9 mouse cellular contexts compared by ENCODE assay signal in genomic region chr11:62558961-62559646, GRCm38 (mm10). TPM values are rescaled to one million over a fixed set of nuclear protein-coding genes. Genes with fewer than 3 reads are reported as not detected.
A peak's percentile ranks its signal among the peaks of the same experiment; 100 is the strongest.
DNase-seq lines count a peak whose midpoint lies in the region; ATAC-seq and TF ChIP-seq lines count a peak whose summit lies in the region.
"Had no signal": no experiment of that assay in that cellular context is flagged by ENCODE, and none has a peak within 500 bp of the region (broad histone marks: within the 10 kb centered on the region; RNA-seq: fewer than 3 reads in every experiment).

No protein-coding gene starts in this region.

- peak; percentile 34 for DNase-seq in liver, postnatal 0 days
- DNase-seq in liver (no peak), MN1 (ENCODE audit: low spot score) (peak; percentile 39)
- DNase-seq in lung, postnatal 0 days (ENCODE audit: low spot score): peak; percentile 33
- no peak for DNase-seq in hindbrain, postnatal 0 days (ENCODE audit: low spot score)
- DNase-seq in left cerebral cortex, adult 2 months (ENCODE audit: extremely low spot score in 1 of 2, low spot score in 2 of 2): no peak

- no peak for TF ChIP-seq CTCF in liver, postnatal 0 days (IDR thresholded peaks at IDR 0.05; ENCODE audit: low read depth)
- TF ChIP-seq CTCF in lung, postnatal 0 days (IDR thresholded peaks at IDR 0.05): no peak
- no peak for TF ChIP-seq CTCF in hindbrain, postnatal 0 days (IDR thresholded peaks at IDR 0.05; ENCODE audit: low read depth)
- TF ChIP-seq CTCF in left cerebral cortex, adult 2 months (IDR thresholded peaks at IDR 0.05): no peak

- ATAC-seq in liver, postnatal 0 days: peak; percentile 55
- ATAC-seq in heart, embryonic 16.5 days (replicated peaks; ENCODE audit: extremely low read depth, insufficient read depth, low FRiP score): 0 out of 2 replicates have a peak, but pooled peaks have one; percentile 41
- ATAC-seq in lung, postnatal 0 days: peak; percentile 58
- no peak for ATAC-seq in hindbrain, postnatal 0 days
- no peak for ATAC-seq in hindbrain, embryonic 16.5 days

- no peak overlapping the region for H3K27ac ChIP-seq in liver, postnatal 0 days (ENCODE audit: low read depth)
- H3K27ac ChIP-seq in heart, embryonic 16.5 days (ENCODE audit: low read length): no peak overlapping the region
- no peak overlapping the region for H3K27ac ChIP-seq in lung, postnatal 0 days (ENCODE audit: low read length)
- no peak overlapping the region for H3K27ac ChIP-seq in hindbrain, postnatal 0 days
- no peak overlapping the region for H3K27ac ChIP-seq in left cerebral cortex, adult 2 months
- no peak overlapping the region for H3K27ac ChIP-seq in hindbrain, embryonic 16.5 days (ENCODE audit: low read depth, low read length)
- H3K27ac ChIP-seq: hindbrain, embryonic 10.5 days had no signal

- 35% methylated on average over 6 of the region's 6 CpGs for WGBS in liver, postnatal 0 days (ENCODE audit: insufficient replicate concordance)
- 31% methylated on average over 6 of the region's 6 CpGs for WGBS in heart, embryonic 16.5 days
- WGBS in lung, postnatal 0 days: 42% methylated on average over 6 of the region's 6 CpGs
- 59% methylated on average over 6 of the region's 6 CpGs for WGBS in hindbrain, postnatal 0 days
- WGBS in hindbrain, embryonic 16.5 days: 58% methylated on average over 6 of the region's 6 CpGs

- no peak overlapping the region for H3K9ac ChIP-seq in liver, postnatal 0 days (replicated peaks)
- H3K9ac ChIP-seq in heart, embryonic 16.5 days (ENCODE audit: low read length): no peak overlapping the region
- H3K9ac ChIP-seq in lung, postnatal 0 days (replicated peaks; ENCODE audit: low read depth): no peak overlapping the region
- no peak overlapping the region for H3K9ac ChIP-seq in hindbrain, postnatal 0 days (replicated peaks; ENCODE audit: low read length)
- H3K9ac ChIP-seq in hindbrain, embryonic 16.5 days (ENCODE audit: low read depth, low read length): no peak overlapping the region

- TF ChIP-seq EP300 in liver, postnatal 0 days (IDR thresholded peaks at IDR 0.05; ENCODE audit: low read depth): no peak
- no peak for TF ChIP-seq EP300 in lung, postnatal 0 days (IDR thresholded peaks at IDR 0.05)

- H3K4me3 ChIP-seq in liver, postnatal 0 days (ENCODE audit: low read depth, low read length): no peak overlapping the region
- no peak overlapping the region for H3K4me3 ChIP-seq in heart, embryonic 16.5 days (ENCODE audit: low read length)
- no peak overlapping the region for H3K4me3 ChIP-seq in lung, postnatal 0 days (ENCODE audit: low read depth, low read length)
- no peak overlapping the region for H3K4me3 ChIP-seq in hindbrain, postnatal 0 days (ENCODE audit: low read length)
- no peak overlapping the region for H3K4me3 ChIP-seq in left cerebral cortex, adult 2 months
- no peak overlapping the region for H3K4me3 ChIP-seq in hindbrain, embryonic 16.5 days (ENCODE audit: low read length)
- H3K4me3 ChIP-seq: hindbrain, embryonic 10.5 days had no signal

- no peaks in the 10 kb centered on the region for H3K9me3 ChIP-seq in liver, postnatal 0 days (ENCODE audit: low read length)
- H3K9me3 ChIP-seq in heart, embryonic 16.5 days (replicated peaks; ENCODE audit: control insufficient read depth, low read length): no peaks in the 10 kb centered on the region
- H3K9me3 ChIP-seq in lung, postnatal 0 days (ENCODE audit: low read length): no peaks in the 10 kb centered on the region
- no peaks in the 10 kb centered on the region for H3K9me3 ChIP-seq in hindbrain, postnatal 0 days (ENCODE audit: low read length)
- H3K9me3 ChIP-seq in hindbrain, embryonic 16.5 days (ENCODE audit: control insufficient read depth, low read length): no peaks in the 10 kb centered on the region
- H3K9me3 ChIP-seq: hindbrain, embryonic 10.5 days had no signal

- intact Hi-C loops in left cerebral cortex, adult 2 months (cut with DNase I): no loop called here

- no peaks in the 10 kb centered on the region for H3K27me3 ChIP-seq in liver, postnatal 0 days (ENCODE audit: insufficient read depth, low read length)
- no peaks in the 10 kb centered on the region for H3K27me3 ChIP-seq in heart, embryonic 16.5 days (ENCODE audit: control insufficient read depth, insufficient read depth, low read length)
- H3K27me3 ChIP-seq in lung, postnatal 0 days (replicated peaks; ENCODE audit: insufficient read depth, low read length): no peaks in the 10 kb centered on the region
- H3K27me3 ChIP-seq in hindbrain, postnatal 0 days (ENCODE audit: insufficient read depth, low read length): no peaks in the 10 kb centered on the region
- H3K27me3 ChIP-seq in hindbrain, embryonic 16.5 days (replicated peaks; ENCODE audit: control insufficient read depth, insufficient read depth, low read length): no peaks in the 10 kb centered on the region

- H3K4me2 ChIP-seq in liver, postnatal 0 days (ENCODE audit: low read depth, low read length): no peak overlapping the region
- no peak overlapping the region for H3K4me2 ChIP-seq in heart, embryonic 16.5 days (ENCODE audit: low read depth, low read length)
- H3K4me2 ChIP-seq in lung, postnatal 0 days (replicated peaks; ENCODE audit: low read depth, low read length): no peak overlapping the region
- H3K4me2 ChIP-seq in hindbrain, postnatal 0 days (ENCODE audit: low read depth, low read length): no peak overlapping the region
- H3K4me2 ChIP-seq in hindbrain, embryonic 16.5 days (ENCODE audit: low read length): no peak overlapping the region

- peaks cover 13% of the 10 kb centered on the region for H3K36me3 ChIP-seq in liver, postnatal 0 days (replicated peaks; ENCODE audit: insufficient read depth, low read length)
- peaks cover 11% of the 10 kb centered on the region for H3K36me3 ChIP-seq in heart, embryonic 16.5 days (ENCODE audit: control insufficient read depth, insufficient read depth)
- H3K36me3 ChIP-seq in lung, postnatal 0 days (ENCODE audit: insufficient read depth, low read length): no peaks in the 10 kb centered on the region
- H3K36me3 ChIP-seq in hindbrain, postnatal 0 days (ENCODE audit: insufficient read depth, low read length): peaks cover 7% of the 10 kb centered on the region; the same call in 1 of the 2 replicates
- H3K36me3 ChIP-seq in hindbrain, embryonic 16.5 days (ENCODE audit: control insufficient read depth, insufficient read depth, low read length): 0 out of 2 replicates have a peak, but pooled peaks cover 3% of the 10 kb centered on the region

- peaks cover 17% of the 10 kb centered on the region for H3K4me1 ChIP-seq in liver, postnatal 0 days (ENCODE audit: insufficient read depth)
- H3K4me1 ChIP-seq in heart, embryonic 16.5 days (ENCODE audit: control insufficient read depth, insufficient read depth, low read length): peaks cover 17% of the 10 kb centered on the region
- peaks cover 8% of the 10 kb centered on the region; the same call in 1 of the 2 replicates for H3K4me1 ChIP-seq in lung, postnatal 0 days (ENCODE audit: insufficient read depth, low read depth, low read length)
- H3K4me1 ChIP-seq in hindbrain, postnatal 0 days (ENCODE audit: insufficient read depth, low read length): peaks cover 11% of the 10 kb centered on the region
- H3K4me1 ChIP-seq in hindbrain, embryonic 16.5 days (ENCODE audit: control insufficient read depth, insufficient read depth, low read depth, low read length): peaks cover 11% of the 10 kb centered on the region

RNA-seq across cellular contexts. Expression of gene Ubb, which starts 8.1 kb away (rescaled TPM):
- polyA plus RNA-seq in liver, postnatal 0 days (2015; fragmentation: Nextera tagmentation; extraction: Ambion mirVana): 1,161 and 1,214 TPM in 2 replicates
- polyA plus RNA-seq in heart, embryonic 16.5 days (2015; fragmentation: Nextera tagmentation; extraction: Ambion mirVana): 2,482 and 2,483 TPM in 2 replicates
- 2,346 and 2,640 TPM in 2 replicates for polyA plus RNA-seq in lung, postnatal 0 days (2015; fragmentation: Nextera tagmentation; extraction: Ambion mirVana)
- total RNA-seq in hindbrain, postnatal 0 days (2014; rRNA removed): 1,525 and 1,633 TPM in 2 replicates
- polyA plus RNA-seq in hindbrain, postnatal 0 days (2015; fragmentation: Nextera tagmentation; extraction: Ambion mirVana): 4,229 and 4,277 TPM in 2 replicates
- total RNA-seq in left cerebral cortex, adult 2 months (2021): 1,000 to 10,000 TPM; 1,603 to 1,693 TPM
- polyA plus RNA-seq in hindbrain, embryonic 16.5 days (2015; fragmentation: Nextera tagmentation; extraction: Ambion mirVana): 4,470 and 4,568 TPM in 2 replicates

RNA-seq across cellular contexts. Expression of gene Trpv2, which starts 15.2 kb away (rescaled TPM):
- polyA plus RNA-seq in liver, postnatal 0 days (2015; fragmentation: Nextera tagmentation; extraction: Ambion mirVana): 4.7 and 5.4 TPM in 2 replicates
- 6.1 and 6.8 TPM in 2 replicates for polyA plus RNA-seq in heart, embryonic 16.5 days (2015; fragmentation: Nextera tagmentation; extraction: Ambion mirVana)
- 6.1 and 6.2 TPM in 2 replicates for polyA plus RNA-seq in lung, postnatal 0 days (2015; fragmentation: Nextera tagmentation; extraction: Ambion mirVana)
- 46.2 and 51.0 TPM in 2 replicates for total RNA-seq in hindbrain, postnatal 0 days (2014; rRNA removed)
- polyA plus RNA-seq in hindbrain, postnatal 0 days (2015; fragmentation: Nextera tagmentation; extraction: Ambion mirVana): 24.4 and 24.9 TPM in 2 replicates
- 10 to 100 TPM; 17.1 to 18.7 TPM for total RNA-seq in left cerebral cortex, adult 2 months (2021)
- polyA plus RNA-seq in hindbrain, embryonic 16.5 days (2015; fragmentation: Nextera tagmentation; extraction: Ambion mirVana): 35.3 and 36.6 TPM in 2 replicates

RNA-seq across cellular contexts. Expression of gene Cenpv, which starts 20.0 kb away (rescaled TPM):
- 9.8 and 14.0 TPM in 2 replicates for polyA plus RNA-seq in liver, postnatal 0 days (2015; fragmentation: Nextera tagmentation; extraction: Ambion mirVana)
- 18.0 and 21.4 TPM in 2 replicates for polyA plus RNA-seq in heart, embryonic 16.5 days (2015; fragmentation: Nextera tagmentation; extraction: Ambion mirVana)
- 5.4 and 6.4 TPM in 2 replicates for polyA plus RNA-seq in lung, postnatal 0 days (2015; fragmentation: Nextera tagmentation; extraction: Ambion mirVana)
- total RNA-seq in hindbrain, postnatal 0 days (2014; rRNA removed): 57.9 and 64.1 TPM in 2 replicates
- polyA plus RNA-seq in hindbrain, postnatal 0 days (2015; fragmentation: Nextera tagmentation; extraction: Ambion mirVana): 32.8 and 37.6 TPM in 2 replicates
- total RNA-seq in left cerebral cortex, adult 2 months (2021): 10 to 100 TPM; 34.6 to 41.0 TPM
- polyA plus RNA-seq in hindbrain, embryonic 16.5 days (2015; fragmentation: Nextera tagmentation; extraction: Ambion mirVana): 23.8 and 50.7 TPM in 2 replicates

Comparison
In these comparisons a context has a peak if more than half of its experiments do, and no peak if none do; other contexts are left out.
1. DNase-seq: peak in liver, postnatal 0 days (single experiment), MN1 (single experiment) and lung, postnatal 0 days (single experiment); none in liver (single experiment), hindbrain, postnatal 0 days (single experiment) and left cerebral cortex, adult 2 months (0 of 2).
2. ATAC-seq: peak in liver, postnatal 0 days (single experiment), heart, embryonic 16.5 days (single experiment) and lung, postnatal 0 days (single experiment); none in hindbrain, postnatal 0 days (single experiment) and hindbrain, embryonic 16.5 days (single experiment).